8 mouse cellular contexts compared by ENCODE assay signal in genomic region chr7:28811228-28811627, GRCm38 (mm10). TPM values are rescaled to one million over a fixed set of nuclear protein-coding genes. Genes with fewer than 3 reads are reported as not detected.
A peak's percentile ranks its signal among the peaks of the same experiment; 100 is the strongest.
DNase-seq lines count a peak whose midpoint lies in the region; ATAC-seq and TF ChIP-seq lines count a peak whose summit lies in the region.

No protein-coding gene starts in this region.

- H3K4me1 ChIP-seq in limb, embryonic 14.5 days (ENCODE audit: control insufficient read depth, insufficient read depth, low read length): peaks cover 20% of the 10 kb centered on the region
- peaks cover 29% of the 10 kb centered on the region for H3K4me1 ChIP-seq in midbrain, embryonic 16.5 days (ENCODE audit: control insufficient read depth, insufficient read depth, low read length)

- peak overlapping the region; percentile 78 for H3K4me2 ChIP-seq in limb, embryonic 14.5 days (replicated peaks; ENCODE audit: low read depth, low read length, severe bottlenecking)
- peak overlapping the region; percentile 84 for H3K4me2 ChIP-seq in midbrain, embryonic 16.5 days (ENCODE audit: low read length)

- no peak for TF ChIP-seq POLR2A in limb, embryonic 14.5 days (IDR thresholded peaks at IDR 0.05; ENCODE audit: borderline replicate concordance, extremely low read depth, insufficient read depth, insufficient read length)

- DNase-seq in cerebellum, adult 11 months: peak; percentile 91
- peak; percentile 93 for DNase-seq in embryo, embryonic 9.5 days (ENCODE audit: extremely low spot score)
- peak; percentile 93 to 96 for DNase-seq in heart, adult 18-20 months
- peak; percentile 85 to 87 for DNase-seq in kidney, adult 8-10 months
- DNase-seq in limb, embryonic 14.5 days (ENCODE audit: low spot score): peak; percentile 96
- DNase-seq in spleen, postnatal 36 days (ENCODE audit: low spot score in 2 of 2): peak; percentile 93 to 95

- H3K9me3 ChIP-seq in limb, embryonic 14.5 days (ENCODE audit: control insufficient read depth, low read length): no peaks in the 10 kb centered on the region
- H3K9me3 ChIP-seq in midbrain, embryonic 16.5 days (replicated peaks; ENCODE audit: control insufficient read depth, low read length, poor library complexity, severe bottlenecking): no peaks in the 10 kb centered on the region

- H3K27ac ChIP-seq in limb, embryonic 14.5 days (replicated peaks; ENCODE audit: low read depth, low read length): peak overlapping the region; percentile 96
- peak overlapping the region; percentile 99 for H3K27ac ChIP-seq in midbrain, embryonic 16.5 days (ENCODE audit: low read length)

- H3K4me3 ChIP-seq in limb, embryonic 14.5 days (replicated peaks; ENCODE audit: low read length): peak overlapping the region; percentile 69
- peak overlapping the region; percentile 87 for H3K4me3 ChIP-seq in midbrain, embryonic 16.5 days (ENCODE audit: low read depth, low read length)

- H3K9ac ChIP-seq in limb, embryonic 14.5 days (ENCODE audit: low read depth, low read length, severe bottlenecking): peak overlapping the region; percentile 88
- H3K9ac ChIP-seq in midbrain, embryonic 16.5 days (ENCODE audit: low read depth, low read length): peak overlapping the region; percentile 92

- 0% methylated on average over 31 of the region's 40 CpGs for WGBS in limb, embryonic 14.5 days
- WGBS in midbrain, embryonic 16.5 days: under 1% methylated on average over 32 of the region's 40 CpGs

- no peaks in the 10 kb centered on the region for H3K27me3 ChIP-seq in limb, embryonic 14.5 days (ENCODE audit: control insufficient read depth, insufficient read depth, low read length)
- H3K27me3 ChIP-seq in midbrain, embryonic 16.5 days (ENCODE audit: control insufficient read depth, insufficient read depth, low read depth, low read length): no peaks in the 10 kb centered on the region

- ATAC-seq in cerebellum, adult (ENCODE audit: insufficient number of reproducible peaks, low FRiP score, low TSS enrichment): no peak
- ATAC-seq in limb, embryonic 14.5 days (ENCODE audit: low FRiP score, low read depth): peak; percentile 28
- ATAC-seq in midbrain, embryonic 16.5 days: peak; percentile 27

- H3K36me3 ChIP-seq in limb, embryonic 14.5 days (ENCODE audit: control insufficient read depth, insufficient read depth, low read length): peaks cover 43% of the 10 kb centered on the region
- peaks cover 29% of the 10 kb centered on the region for H3K36me3 ChIP-seq in midbrain, embryonic 16.5 days (ENCODE audit: control insufficient read depth, insufficient read depth, low read length)

RNA-seq across cellular contexts. Expression of gene Hnrnpl, which starts 2.9 kb away (rescaled TPM):
- total RNA-seq in heart, adult 18-20 months (2021): 100 to 1,000 TPM; 196 to 224 TPM
- 525 and 571 TPM in 2 replicates for polyA plus RNA-seq in limb, embryonic 14.5 days (2012; rRNA removed)
- 208 and 225 TPM in 2 replicates for polyA plus RNA-seq in limb, embryonic 14.5 days (2014; fragmentation: Nextera tagmentation; extraction: Ambion mirVana)
- polyA plus RNA-seq in midbrain, embryonic 16.5 days (2015; fragmentation: Nextera tagmentation; extraction: Ambion mirVana): 134 and 152 TPM in 2 replicates

RNA-seq across cellular contexts. Expression of gene Ech1, which starts 13.8 kb away (rescaled TPM):
- total RNA-seq in heart, adult 18-20 months (2021): 1,000 to 10,000 TPM; 1,960 to 1,989 TPM
- polyA plus RNA-seq in limb, embryonic 14.5 days (2012; rRNA removed): 165 and 172 TPM in 2 replicates
- 176 and 200 TPM in 2 replicates for polyA plus RNA-seq in limb, embryonic 14.5 days (2014; fragmentation: Nextera tagmentation; extraction: Ambion mirVana)
- polyA plus RNA-seq in midbrain, embryonic 16.5 days (2015; fragmentation: Nextera tagmentation; extraction: Ambion mirVana): 86.6 and 96.4 TPM in 2 replicates

RNA-seq across cellular contexts. Expression of gene Lgals4, which starts 22.4 kb away (rescaled TPM):
- total RNA-seq in heart, adult 18-20 months (2021): 10 to 100 TPM in 1 of 2 experiments, 1 to 10 TPM in 1; 9.6 to 18.7 TPM
- 17.9 and 18.0 TPM in 2 replicates for polyA plus RNA-seq in limb, embryonic 14.5 days (2012; rRNA removed)
- 5.9 and 7.0 TPM in 2 replicates for polyA plus RNA-seq in limb, embryonic 14.5 days (2014; fragmentation: Nextera tagmentation; extraction: Ambion mirVana)
- polyA plus RNA-seq in midbrain, embryonic 16.5 days (2015; fragmentation: Nextera tagmentation; extraction: Ambion mirVana): 5.7 and 5.9 TPM in 2 replicates

RNA-seq across cellular contexts. Expression of gene Rinl, which starts 22.5 kb away (rescaled TPM):
- total RNA-seq in heart, adult 18-20 months (2021): 1 to 10 TPM; 1.5 to 3.4 TPM
- 2.3 and 2.5 TPM in 2 replicates for polyA plus RNA-seq in limb, embryonic 14.5 days (2012; rRNA removed)
- 2.6 and 2.8 TPM in 2 replicates for polyA plus RNA-seq in limb, embryonic 14.5 days (2014; fragmentation: Nextera tagmentation; extraction: Ambion mirVana)
- 2.2 and 2.9 TPM in 2 replicates for polyA plus RNA-seq in midbrain, embryonic 16.5 days (2015; fragmentation: Nextera tagmentation; extraction: Ambion mirVana)

RNA-seq across cellular contexts. Expression of gene Nfkbib, which starts 43.9 kb away (rescaled TPM):
- 10 to 100 TPM; 25.8 to 26.8 TPM for total RNA-seq in heart, adult 18-20 months (2021)
- polyA plus RNA-seq in limb, embryonic 14.5 days (2012; rRNA removed): 27.4 and 31.0 TPM in 2 replicates
- 37.4 and 41.9 TPM in 2 replicates for polyA plus RNA-seq in limb, embryonic 14.5 days (2014; fragmentation: Nextera tagmentation; extraction: Ambion mirVana)
- polyA plus RNA-seq in midbrain, embryonic 16.5 days (2015; fragmentation: Nextera tagmentation; extraction: Ambion mirVana): 52.0 and 64.7 TPM in 2 replicates
